Mouse (Mus musculus) lung, postnatal 0 days (tissue): ENCODE measurements around the gene Aif1.

Experiments used
- CTCF ChIP-seq: IDR thresholded peaks from 2 replicates; pipeline ENCODE4 v1.5.1; 2016; ENCODE audit warnings: antibody characterized with exemption, mild to moderate bottlenecking
- EP300 ChIP-seq: IDR thresholded peaks from 2 replicates; pipeline ENCODE4 v1.6.1; 2016; ENCODE audit warnings: antibody characterized with exemption, mild to moderate bottlenecking, control low read depth

GRCm38 (mm10) chr17:35198029-35198428 is 22.2 kb upstream of the Aif1 start:
- TF ChIP-seq CTCF: no peak
- no peak for TF ChIP-seq EP300
